Mouse (Mus musculus) lung, adult 2 months (tissue): ENCODE measurements around the gene Ccdc126.

Experiments used
- CTCF ChIP-seq: fragments of 200-500 bp; IDR thresholded peaks from 2 replicates; pipeline ENCODE4 v1.5.1; 2011; ENCODE audit warnings: mild to moderate bottlenecking, low read length, control low read depth; ENCODE audit not compliant: insufficient read depth
- POLR2A ChIP-seq: fragments of 200-500 bp; IDR thresholded peaks from 2 replicates; pipeline ENCODE4 v1.6.1; 2011; ENCODE audit warnings: low read depth, mild to moderate bottlenecking, control low read depth, low read length, borderline replicate concordance; ENCODE audit errors: extremely low read depth

DNA sequence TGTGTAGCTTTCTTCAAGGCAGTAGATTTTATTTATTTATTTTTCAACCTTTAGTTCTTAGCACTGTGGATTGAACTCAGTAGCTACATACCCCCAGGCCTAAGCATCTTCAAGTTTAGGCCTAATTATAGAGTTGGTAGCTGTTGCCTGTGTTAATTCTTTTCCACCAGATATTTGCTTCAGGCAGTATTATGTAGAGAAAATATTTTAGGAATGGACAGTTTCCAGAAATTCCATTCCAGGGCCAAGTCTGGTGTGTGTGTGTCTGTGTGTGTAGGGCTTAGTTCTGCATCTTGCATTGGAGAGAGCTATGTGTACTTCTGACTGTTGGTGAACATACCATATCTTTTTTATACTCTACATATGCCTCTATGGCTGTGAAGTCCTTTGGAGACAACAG lies 3.0 kb downstream of the Ccdc126 start:
- TF ChIP-seq CTCF = no peak
- no peak for TF ChIP-seq POLR2A
